Mouse (Mus musculus) gastrocnemius, adult 8-10 months (tissue): Measurements from ENCODE around the gene Drosha. TPM values are rescaled to one million over a fixed set of nuclear protein-coding genes. Genes with fewer than 3 reads are reported as not detected.
"Not testable (repeated sequence)": the region's sequence is repeated elsewhere in the genome, so short reads cannot be mapped to it uniquely, and the experiment has no call there.

Experiments
- DNase-seq, 2 experiments: peaks; one replicate each; pipeline ENCODE4 v3.0.0; 2022; ENCODE audit warnings: low spot score in 2 of 2
- total RNA-seq, 4 experiments: library from RNA; stranded (reverse); gene quantifications; 2 replicates each; pipeline ENCODE4 v1.2.4; 2022

Drosha gene
- total RNA-seq, result 10 to 100 TPM; 34.5 to 38.1 (median 36.3) TPM

DNA sequence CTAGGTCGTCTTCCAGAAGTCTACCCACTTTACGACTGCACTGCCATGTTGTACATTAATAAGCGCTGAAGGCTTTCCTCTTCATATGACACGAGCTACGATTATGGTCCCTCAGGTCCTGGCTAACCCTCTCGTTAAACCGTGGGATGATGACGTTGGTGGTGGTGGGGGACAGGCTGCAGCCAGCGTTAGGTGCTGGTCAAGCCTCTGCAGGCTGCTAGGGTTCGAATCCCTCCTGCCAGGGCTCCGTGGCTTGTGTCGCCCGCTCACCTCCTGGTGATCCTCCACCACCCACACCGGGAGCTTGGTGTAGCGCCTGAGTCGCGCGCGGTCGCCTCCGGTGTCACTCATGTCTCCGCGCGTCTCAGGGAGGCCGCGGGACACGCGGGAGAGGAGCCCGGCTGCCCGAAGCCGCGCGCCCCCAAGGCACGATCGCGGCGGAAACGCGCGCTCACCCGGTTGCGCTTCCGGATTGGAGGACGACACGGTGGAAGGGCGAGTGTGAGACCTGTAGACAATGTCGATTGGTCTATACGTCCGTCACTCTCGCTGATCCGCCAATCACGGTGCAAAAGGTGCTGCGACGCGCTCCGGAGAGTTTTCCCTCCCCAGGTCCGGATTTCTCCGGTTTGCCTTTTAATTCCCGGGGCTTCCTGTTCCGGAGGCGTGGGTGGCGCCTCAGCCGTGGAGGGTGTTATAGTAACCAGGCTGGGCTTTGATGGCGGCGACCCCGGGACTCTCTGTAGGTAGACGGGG is at the start of gene Drosha, which contains the start of gene 6030458C11Rik:
Gene Drosha (plus strand): TSS at position 619 of the 756 bp plus-strand sequence.
Gene 6030458C11Rik (minus strand): TSS at position 453 of the 756 bp plus-strand sequence.
- DNase-seq, result peak; percentile 94 to 96

DNA sequence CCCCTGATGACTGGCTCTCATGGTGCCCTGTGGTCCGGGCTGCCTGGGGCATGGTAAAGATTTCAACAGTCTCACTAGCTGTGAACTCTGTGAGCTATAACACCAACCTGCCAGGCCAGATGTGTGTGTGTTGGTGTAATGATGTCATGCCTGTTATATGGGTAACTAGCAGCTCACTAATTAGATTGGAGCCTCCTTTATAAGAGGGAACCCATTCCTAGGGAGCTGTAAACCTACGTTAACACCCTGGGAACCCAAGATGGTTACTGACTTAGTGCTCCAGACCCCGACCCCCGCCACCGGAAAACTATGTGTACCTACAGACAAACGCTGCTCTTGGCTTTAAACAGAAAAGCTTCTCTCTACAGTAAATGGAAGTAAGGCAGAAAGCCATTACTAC is 43.3 kb upstream of the Drosha start:
- no peak for DNase-seq

GRCm38 (mm10) chr15:12781729-12782326 is 42.8 kb upstream of the Drosha start:
- DNase-seq, result no peak

DNA sequence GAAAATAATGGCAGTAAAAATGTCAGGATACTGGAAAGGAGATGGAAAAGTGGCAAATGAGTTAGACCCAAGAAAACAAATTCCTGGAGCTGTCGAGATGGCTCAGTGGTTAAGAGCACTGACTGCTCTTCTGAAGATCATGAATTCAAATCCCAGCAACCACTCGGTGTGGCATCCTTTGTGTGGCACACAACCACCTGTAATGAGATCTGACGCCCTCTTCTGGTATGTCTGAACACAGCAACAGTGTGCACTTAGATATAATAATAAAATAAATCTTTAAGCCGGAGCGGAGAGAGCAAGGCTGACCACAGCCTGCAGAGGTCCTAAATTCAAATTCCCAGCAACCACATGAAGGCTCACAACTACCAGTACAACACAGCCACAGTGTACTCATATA is 36.1 kb upstream of the Drosha start:
- no peak for DNase-seq

DNA sequence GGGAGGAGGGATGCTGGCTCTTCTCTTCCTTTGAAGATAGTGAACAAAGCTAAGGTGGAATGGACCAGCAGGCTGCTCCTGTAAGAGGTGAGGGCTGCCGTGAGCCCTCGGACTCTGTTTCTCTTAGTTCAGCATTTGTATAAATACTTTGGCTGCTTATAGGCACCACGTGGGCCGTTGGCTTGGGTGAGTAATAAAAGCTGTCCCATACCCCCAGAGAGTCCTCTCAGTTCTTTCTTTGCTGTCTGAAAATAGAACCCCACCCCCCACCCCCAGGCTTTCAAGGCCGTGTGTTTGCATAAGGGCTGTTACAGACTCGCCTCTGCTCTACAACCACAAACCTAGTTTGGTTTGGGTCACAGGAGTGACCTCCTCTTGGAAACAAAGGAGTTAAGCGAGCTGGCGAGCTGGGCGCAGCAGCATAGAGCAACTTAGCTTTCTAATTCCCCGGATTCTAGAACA is 35.2 kb upstream of the Drosha start:
- DNase-seq, result no peak

DNA sequence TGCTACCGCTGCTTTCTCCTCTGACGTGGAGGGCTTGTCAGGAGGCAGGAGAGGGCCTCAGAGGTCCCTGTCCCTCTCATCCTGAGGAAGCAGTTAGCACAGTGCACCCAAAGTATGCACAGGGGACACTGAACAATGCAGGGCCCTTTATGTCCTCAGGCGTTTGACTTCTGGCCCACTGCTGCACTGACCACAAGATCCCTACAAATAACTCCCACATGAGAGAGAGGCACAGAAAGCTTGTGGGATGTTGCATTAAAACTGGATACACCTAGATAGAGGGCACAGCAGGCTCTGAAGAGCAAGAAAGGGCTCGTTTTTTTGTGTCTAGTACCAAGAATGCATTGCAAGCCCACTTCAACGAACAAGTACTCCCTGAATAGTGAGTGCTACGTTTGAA is 30.3 kb upstream of the Drosha start:
- DNase-seq, result no peak

GRCm38 (mm10) chr15:12795457-12795894 is 29.1 kb upstream of the Drosha start:
- DNase-seq, result peak in 1 of 2 experiments; percentile 9

- DNase-seq, result peak in 1 of 2 experiments; percentile 7
Measured at GRCm38 (mm10) chr15:12795909-12796470, 28.6 kb upstream of the Drosha start.

- no peak for DNase-seq
Measured at GRCm38 (mm10) chr15:12798043-12798442, 26.6 kb upstream of the Drosha start.

GRCm38 (mm10) chr15:12800405-12801141 is 24.0 kb upstream of the Drosha start:
- DNase-seq, result no peak

GRCm38 (mm10) chr15:12801142-12801506 is 23.5 kb upstream of the Drosha start:
- not testable (repeated sequence) for DNase-seq

- no peak for DNase-seq
Measured at GRCm38 (mm10) chr15:12805071-12805470, 19.5 kb upstream of the Drosha start.

DNA sequence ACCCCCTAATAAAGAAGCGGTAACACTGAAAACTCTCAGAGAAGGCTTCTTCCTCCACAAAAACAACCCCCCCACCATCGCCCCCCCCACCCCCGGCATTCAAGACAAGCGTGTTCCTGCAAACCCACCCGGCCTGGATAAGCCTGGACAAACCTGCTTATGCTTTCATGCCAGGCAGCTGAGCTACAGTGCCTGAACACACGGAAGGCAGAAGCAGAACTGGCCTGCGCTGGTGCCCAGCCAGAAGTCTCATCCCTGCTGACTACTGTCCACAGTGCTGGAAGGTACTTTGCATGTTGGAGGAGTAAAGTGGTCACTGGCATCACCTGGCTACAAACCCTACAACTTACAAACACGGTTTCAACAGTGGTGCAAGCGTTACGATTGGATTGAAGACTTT is 17.5 kb upstream of the Drosha start:
- DNase-seq, result no peak

DNA sequence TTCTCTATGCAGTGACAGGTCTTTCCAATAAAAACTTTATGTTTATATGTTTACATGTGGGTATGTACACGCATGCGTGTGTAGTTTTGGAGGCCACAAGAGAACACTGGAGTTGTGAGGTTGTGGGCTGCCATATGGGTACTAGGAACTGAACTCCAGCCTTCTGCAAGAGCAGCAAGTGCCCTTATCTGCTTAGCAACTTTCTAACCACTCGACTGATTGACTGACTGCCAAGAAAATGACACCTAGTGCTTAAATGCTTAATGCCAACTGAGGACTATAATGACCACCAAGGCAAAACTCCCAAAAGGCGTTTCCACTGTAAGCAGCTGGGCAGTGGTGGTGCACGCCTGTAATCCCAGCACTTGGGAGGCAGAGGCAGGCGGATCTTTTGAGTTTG is 15.3 kb upstream of the Drosha start:
- no peak for DNase-seq

DNA sequence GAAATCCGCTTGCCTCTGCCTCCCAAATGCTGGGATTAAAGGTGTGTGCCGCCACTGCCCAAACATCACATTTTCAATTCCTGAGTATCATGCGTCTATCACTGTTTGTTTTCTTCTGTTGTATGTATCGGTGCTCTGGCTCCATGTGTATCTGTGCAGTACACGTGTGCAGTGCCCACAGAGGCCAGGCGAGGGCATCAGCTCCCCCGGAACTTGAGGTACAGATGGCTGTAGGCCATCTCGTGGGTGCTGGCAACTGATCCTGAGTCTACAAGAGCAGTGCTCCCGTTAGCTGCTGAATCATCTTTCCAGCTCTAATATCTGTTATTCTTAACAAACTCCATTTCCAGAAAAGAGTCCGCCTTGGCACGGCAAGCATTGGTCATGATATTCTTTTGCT is 12.0 kb upstream of the Drosha start:
- no peak for DNase-seq

DNA sequence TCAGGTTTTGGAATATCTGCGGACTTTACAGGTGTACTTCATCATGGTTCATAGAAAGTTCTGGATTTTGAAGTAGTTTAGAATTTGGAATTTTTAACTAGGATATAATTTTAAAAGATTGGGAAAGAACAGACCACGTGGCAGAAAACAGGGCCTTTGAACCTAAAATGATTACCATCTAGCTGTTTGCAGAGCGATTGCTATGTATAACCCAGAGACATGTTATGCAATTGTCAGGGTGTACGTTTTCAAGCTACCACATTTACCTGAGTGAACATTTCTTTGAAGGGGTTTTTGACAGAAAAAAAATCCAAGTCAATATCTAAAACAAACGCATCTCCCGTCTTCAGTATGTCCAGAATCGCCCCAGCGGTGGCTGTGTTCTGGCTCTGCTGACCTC is 7.0 kb upstream of the Drosha start:
- no peak for DNase-seq

GRCm38 (mm10) chr15:12822416-12823395 is 1.9 kb upstream of the Drosha start:
- no peak for DNase-seq

DNA sequence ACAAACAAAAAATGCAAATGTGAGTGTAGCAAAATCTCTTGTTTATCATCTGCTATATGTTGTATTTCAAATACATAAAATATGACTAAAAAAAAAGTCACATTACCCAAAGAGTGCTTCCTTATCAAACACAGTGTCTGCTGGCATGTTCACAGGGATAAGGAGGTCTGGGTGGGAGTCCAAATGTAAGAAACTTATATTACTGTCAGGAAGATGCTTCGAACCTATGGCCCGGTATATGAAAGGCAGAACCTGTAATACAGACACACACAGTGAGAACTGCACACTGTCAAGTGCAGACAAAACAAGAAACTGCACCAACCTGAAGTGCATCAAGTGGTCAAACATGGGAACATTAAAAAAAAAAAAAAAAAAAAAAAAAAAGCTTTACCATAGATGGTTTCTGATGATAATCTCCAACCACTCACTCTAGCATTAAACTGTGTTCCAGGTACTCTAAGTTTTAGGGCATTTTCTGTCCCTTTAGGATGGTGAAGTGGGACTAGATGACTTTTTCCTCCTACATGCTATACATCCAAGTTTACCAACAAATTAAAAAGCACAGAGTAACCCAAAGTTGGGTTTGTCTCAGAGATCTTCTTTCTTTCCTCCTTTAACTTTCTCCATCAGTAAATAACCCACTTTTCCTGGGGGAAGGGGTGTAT is 1.0 kb upstream of the Drosha start:
- DNase-seq, result no peak

DNA sequence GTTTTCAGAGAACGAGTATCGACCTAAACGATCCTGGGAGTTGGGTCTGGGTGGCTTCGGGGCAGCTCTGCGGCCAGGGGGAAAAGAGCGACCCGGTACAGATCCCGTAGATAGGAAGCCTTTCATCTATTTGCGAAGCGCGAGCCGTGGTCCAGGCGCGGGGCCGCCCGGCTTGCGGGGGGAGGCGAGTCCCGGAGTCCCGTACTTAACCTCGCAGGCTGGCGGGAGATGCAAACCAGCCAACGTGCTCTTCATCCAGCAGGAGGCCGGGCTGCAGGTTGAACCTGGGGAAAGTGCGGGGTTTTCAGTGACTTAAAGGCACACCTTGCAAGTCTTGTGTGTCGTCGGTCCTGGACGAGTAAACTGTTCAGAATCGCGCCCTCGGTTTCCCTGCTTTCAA is 350 bp downstream of the Drosha start:
- peak; percentile 7 to 15 for DNase-seq

GRCm38 (mm10) chr15:12825408-12825807 is 793 bp downstream of the Drosha start:
- DNase-seq, result no peak
